Mouse (Mus musculus) small intestine, adult 2 months (tissue): Measurements from ENCODE around the gene Sphkap.

Source experiments
- CTCF ChIP-seq: fragments of 200-500 bp; IDR thresholded peaks from 2 replicates; pipeline ENCODE4 v1.5.1; 2012; ENCODE audit warnings: low read depth, mild to moderate bottlenecking, control low read depth, inconsistent platforms, low read length, moderate library complexity, mixed read lengths; ENCODE audit not compliant: insufficient replicate concordance, insufficient read length; ENCODE audit errors: extremely low read depth
- POLR2A ChIP-seq: fragments of 200-500 bp; IDR thresholded peaks from 2 replicates; pipeline ENCODE4 v1.6.1; 2012; ENCODE audit warnings: low read depth, mild to moderate bottlenecking, control low read depth, inconsistent platforms, low read length, moderate library complexity

DNA sequence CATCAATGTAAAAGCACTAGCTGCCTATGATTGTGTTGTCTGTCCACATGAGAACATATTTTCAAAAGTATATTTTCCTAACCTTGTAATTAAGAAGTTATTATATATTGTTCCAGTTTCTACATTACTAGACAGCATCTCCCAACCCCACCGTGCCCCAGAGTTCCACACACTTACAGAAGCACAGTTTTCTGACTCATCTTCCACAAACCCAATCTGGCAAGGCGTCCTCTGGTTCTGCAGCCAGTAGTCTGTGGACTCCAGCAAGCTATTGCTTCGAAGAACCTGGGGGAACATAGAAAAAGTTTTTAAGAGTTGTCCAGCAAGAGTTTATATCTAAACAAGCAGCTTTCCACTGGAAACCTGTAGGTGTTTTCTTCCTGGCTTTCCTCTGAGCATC lies 68.6 kb downstream of the Sphkap start:
- TF ChIP-seq CTCF, result no peak
- TF ChIP-seq POLR2A, result no peak
